Mouse (Mus musculus) left cerebral cortex, adult 2 months (tissue): ENCODE data around the gene Tet3. TPM values are rescaled to one million over a fixed set of nuclear protein-coding genes. Genes with fewer than 3 reads are reported as not detected.

Experiments
- DNase-seq, 2 experiments: peaks; one replicate each; pipeline ENCODE4 v3.0.0; 2021 to 2022; ENCODE audit warnings: low spot score in 2 of 2, mixed read lengths in 1 of 2; ENCODE audit errors: extremely low spot score in 1 of 2
- H3K27ac ChIP-seq: fragments of 200-600 bp; 2 replicates; pipeline ENCODE4 v1.8.1; 2022
- H3K4me3 ChIP-seq: fragments of 200-600 bp; 2 replicates; pipeline ENCODE4 v1.8.1; 2022
- CTCF ChIP-seq: fragments of 200-600 bp; IDR thresholded peaks from 2 replicates; pipeline ENCODE4 v1.8.1; 2022; ENCODE audit warnings: antibody characterized with exemption, mild to moderate bottlenecking, moderate library complexity
- intact Hi-C: fragments of 180-260 bp; cut with DNase I; formaldehyde crosslinking; loops from one replicate; pipeline ENCODE4 v1.15.1; 2025
- total RNA-seq, 2 experiments: library from RNA; stranded (reverse); gene quantifications; 2 replicates each; pipeline ENCODE4 v1.2.3; 2021

Tet3 gene
- total RNA-seq, 2 experiments from 2014 or later: 74.6 to 90.0 TPM

DNA sequence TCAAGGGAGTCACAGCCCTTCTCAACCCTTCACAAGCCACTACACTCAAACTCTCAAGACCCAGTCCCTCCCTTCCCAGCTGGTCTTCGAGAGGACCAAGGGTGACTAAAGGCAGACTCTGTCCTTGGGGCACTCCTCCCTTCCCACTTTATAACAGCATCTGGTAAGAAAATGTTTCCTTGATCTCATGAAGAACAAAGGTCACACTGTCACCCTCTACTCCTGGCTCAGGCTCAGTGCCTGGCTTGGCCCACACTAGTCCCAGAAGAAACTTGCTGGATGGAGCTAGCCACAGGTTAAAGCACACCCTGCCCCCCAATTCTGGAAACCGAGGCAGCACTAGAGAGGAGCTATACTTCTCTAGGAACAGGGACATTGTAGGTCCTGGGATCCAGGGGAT, 13.1 kb downstream of the Tet3 start:
- DNase-seq: no peak
- intact Hi-C loops: no loop called here
- Histone ChIP-seq H3K4me3 (no peak overlapping the region), H3K27ac (no peak overlapping the region)
- no peak for TF ChIP-seq CTCF

DNA sequence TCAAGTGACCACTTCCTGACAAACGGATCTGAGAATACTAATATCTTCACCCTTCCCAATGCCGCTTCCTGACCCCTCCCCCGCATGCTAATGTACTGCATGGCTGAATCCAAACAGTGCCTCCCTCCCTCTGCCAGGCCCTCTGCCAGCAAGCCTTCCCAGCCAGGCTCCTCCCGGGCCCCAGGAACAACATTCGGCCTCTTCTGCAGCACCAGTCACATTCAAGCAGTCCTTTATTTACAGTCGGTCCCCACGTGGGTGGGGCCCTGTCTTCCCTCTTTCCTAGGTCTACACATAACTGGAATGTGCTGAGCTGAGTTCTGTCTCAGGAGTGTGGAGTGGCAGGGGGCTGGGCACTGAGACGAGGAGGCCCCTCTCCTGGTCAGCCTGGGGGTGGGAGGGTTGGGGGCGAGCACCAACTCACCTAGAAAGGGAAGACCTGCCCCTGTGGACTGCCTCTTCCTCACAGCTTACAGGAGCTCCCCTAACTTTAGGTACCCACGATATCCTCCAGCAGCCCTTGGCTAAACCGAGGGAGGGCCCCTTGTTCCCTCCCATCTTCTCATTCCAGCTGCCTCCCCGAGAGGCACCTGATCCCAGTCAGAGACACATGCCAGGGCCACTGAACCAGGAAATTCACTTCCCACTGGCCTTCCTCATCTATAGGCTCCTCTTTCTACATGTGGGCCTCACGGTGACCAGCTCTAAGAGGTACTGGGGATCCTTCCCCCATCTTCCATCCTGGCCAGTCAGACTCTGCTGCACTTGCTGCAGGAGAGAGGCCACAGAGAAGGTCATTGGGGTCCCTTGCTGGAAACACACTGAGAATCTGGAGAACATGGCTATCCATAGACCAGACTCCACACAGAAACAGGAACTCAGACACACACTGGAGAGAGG, 15.2 kb downstream of the Tet3 start:
- intact Hi-C loops: no loop called here
- Histone ChIP-seq H3K27ac (peak overlapping the region; percentile 97), H3K4me3 (no peak overlapping the region)
- TF ChIP-seq CTCF: no peak
- DNase-seq: peak; percentile 54 to 65

DNA sequence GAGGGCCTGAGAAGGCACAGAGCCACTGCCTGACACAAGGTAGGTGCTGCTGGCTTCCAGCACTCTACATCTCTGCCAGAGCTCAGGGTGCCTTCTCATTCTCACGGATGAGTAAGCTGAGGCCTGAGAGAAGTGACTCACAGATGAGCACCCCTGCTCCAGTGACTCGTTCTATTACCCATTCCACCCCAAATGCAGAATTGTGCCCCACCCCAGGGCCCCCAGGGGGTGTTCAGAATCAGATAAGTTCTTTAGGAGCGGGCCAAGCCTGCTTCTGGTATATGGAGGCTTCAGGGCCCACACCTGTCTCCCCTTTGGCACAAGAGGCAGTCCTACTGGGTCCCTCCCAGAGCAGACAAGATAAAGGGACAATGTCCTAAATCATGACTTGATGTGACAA, 16.2 kb downstream of the Tet3 start:
- peak overlapping the region; percentile 94 for H3K4me3 ChIP-seq
- TF ChIP-seq CTCF: no peak
- DNase-seq: peak in 1 of 2 experiments; percentile 40
- intact Hi-C loops: no loop called here
- H3K27ac ChIP-seq: peak overlapping the region; percentile 97

DNA sequence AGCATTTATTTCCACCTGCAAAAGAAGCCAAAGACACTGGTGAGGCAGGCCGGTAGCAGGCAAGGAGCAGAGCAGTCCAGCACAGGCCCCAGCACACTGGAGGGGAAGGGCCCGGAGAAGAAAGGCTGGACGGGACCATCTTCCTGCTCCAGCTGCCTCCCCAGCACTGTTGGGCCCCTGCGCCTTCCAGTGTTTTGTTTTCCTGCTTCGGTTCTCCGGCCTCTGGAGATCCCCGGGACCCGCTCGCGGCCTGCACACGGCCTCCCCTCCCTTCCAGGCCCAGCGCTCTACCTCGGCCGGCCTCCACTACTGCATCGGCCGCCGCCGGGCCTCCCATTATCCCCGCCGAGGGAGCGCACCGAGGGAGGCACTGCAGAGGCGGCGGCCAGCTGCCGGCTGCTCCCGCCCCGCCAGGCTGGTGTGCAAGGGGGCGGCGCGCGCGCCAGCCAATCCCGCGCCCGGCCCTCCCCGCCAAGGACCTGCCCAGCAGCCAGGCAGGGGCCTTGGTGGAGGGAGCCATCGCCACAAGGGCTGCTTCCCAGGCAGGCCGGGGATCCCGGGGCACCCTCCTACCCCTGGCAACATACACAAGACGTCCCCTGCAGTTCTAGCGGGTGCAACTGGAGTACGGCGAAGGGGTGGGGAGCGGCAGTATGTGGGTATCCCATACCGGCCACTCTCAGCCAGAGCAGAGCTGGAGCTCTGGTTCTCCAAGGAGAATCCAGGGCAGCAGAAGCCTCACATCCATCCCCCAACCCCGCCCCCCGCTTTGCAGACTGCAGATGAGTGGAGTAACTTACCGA, 17.4 kb downstream of the Tet3 start:
- peak overlapping the region; percentile 94 for H3K4me3 ChIP-seq
- TF ChIP-seq CTCF: no peak; the same call in 1 of the 2 replicates
- peak overlapping the region; percentile 97 for H3K27ac ChIP-seq
- DNase-seq: peak; percentile 90 to 91
- intact Hi-C loops: loop anchor here (1.0 kb wide), 1 partner anchor 101 kb away; no protein-coding TSS in a partner anchor

DNA sequence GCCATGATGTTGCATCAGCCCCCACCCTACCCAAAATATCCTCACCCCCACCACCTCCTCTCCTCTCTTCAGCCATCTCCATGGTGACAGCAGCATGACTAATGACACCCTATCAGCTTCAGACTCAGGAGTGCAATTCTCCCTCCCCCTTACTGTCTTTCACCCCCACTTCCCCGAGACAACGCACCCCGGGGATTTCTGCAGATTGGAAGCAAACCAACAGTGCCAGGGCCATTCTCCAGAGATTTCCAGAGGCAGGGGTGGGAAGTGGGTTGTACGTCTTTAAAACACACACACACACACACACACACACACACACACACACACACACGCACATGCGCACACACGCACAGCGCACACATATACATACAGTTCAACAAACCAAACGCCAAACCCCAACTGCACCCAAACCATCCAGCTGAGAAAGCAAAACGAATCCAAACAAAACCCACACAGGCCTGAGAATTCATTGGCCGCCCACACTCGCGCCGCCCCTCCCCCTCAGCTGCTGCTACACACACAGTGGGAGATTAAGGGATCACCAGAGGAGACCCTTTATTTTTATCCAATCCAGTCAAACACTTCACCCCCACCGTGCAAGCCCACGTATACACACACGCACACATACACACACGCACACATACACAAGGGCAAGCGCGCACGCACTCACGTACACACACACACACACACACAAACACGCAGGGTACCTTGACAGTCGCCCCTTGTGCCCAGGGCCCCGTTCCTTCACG, 18.2 kb downstream of the Tet3 start:
- peak; percentile 75 to 79 for DNase-seq
- intact Hi-C loops: loop anchor here (1.0 kb wide), 3 partner anchors 59 to 102 kb away; partner anchors contain the start of gene Dguok
- Histone ChIP-seq H3K27ac (peak overlapping the region; percentile 97), H3K4me3 (peak overlapping the region; percentile 94)
- no peak for TF ChIP-seq CTCF

DNA sequence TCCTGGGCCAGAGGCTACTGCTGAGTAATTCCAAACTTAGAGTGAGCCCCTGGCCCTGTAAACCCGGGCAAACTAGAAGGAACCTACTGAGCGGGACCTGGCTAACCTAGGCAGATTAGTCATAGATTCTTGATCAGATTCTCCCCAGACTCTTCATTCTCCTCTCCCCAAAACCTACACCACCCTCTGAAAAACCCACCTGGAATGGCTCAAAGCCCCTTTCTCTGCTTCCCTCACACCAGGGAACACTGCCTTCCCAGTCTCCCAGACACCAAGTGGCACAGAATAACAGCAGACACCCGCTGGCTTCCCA, 18.7 kb downstream of the Tet3 start:
- intact Hi-C loops: loop anchor here (1.0 kb wide), 2 partner anchors 59 to 66 kb away; partner anchors contain the start of gene Dguok
- H3K27ac ChIP-seq: peak overlapping the region; percentile 93
- TF ChIP-seq CTCF: no peak
- DNase-seq: no peak
- peak overlapping the region; percentile 94 for H3K4me3 ChIP-seq

DNA sequence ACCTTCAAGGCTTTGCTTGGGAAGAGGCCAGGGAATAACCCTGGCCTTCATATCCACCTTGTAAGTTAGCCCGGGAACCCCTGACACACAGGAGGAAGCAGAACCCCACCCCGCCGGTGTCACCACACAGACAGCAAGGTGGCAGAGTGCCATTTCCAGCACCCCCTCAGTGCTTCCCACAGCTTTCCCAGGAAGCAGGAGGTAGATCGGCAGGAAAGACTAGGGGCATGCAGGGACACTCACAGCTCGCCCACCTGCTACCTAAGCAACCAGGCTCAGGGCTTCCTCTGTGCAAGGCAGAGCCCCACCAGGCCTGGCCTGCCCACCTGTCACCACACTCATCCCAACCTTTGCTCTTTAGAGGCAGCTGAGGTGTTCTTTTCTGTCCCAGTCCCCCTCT, 19.1 kb downstream of the Tet3 start:
- DNase-seq: peak; percentile 44 to 48
- intact Hi-C loops: loop anchor here (1.0 to 2.0 kb wide), 3 partner anchors 27 to 67 kb away; partner anchors contain the start of gene Dguok
- no peak for TF ChIP-seq CTCF
- Histone ChIP-seq H3K4me3 (peak overlapping the region; percentile 94), H3K27ac (peak overlapping the region; percentile 93)

DNA sequence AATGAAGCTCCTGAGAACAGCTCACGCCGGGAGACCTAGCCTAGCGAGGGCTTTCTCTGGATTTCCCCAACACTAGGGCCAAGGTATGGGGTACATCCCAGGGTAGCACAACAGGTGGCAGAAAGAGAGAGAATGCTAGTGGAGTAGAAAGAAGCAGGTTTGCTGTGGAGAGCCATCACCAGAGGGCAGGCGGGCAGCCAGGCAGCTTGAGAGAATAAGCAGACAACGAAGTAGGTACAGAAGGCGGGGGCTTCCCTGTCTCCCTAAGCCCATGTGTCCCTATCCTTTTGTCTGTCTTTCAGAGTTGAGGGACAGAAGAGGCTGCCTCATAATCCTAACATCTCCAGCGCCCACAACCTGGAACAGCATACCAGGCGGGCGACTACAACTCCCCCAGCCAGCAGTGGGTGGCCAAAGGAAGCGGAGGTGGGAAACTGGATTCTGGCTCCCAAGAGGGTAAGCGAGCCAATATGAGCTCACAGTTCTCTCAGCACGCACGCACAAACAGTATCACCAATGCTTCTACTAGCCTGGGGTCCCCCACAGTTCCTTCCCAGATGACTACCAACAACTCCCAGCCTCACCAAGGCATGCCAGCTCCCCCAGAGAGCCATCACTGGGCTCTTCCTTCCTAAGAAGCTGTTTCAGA, 19.6 kb downstream of the Tet3 start:
- no peak; the same call in 1 of the 2 replicates for TF ChIP-seq CTCF
- intact Hi-C loops: loop anchor here (2.0 kb wide), 1 partner anchor 26 kb away; no protein-coding TSS in a partner anchor
- peak; percentile 46 to 50 for DNase-seq

DNA sequence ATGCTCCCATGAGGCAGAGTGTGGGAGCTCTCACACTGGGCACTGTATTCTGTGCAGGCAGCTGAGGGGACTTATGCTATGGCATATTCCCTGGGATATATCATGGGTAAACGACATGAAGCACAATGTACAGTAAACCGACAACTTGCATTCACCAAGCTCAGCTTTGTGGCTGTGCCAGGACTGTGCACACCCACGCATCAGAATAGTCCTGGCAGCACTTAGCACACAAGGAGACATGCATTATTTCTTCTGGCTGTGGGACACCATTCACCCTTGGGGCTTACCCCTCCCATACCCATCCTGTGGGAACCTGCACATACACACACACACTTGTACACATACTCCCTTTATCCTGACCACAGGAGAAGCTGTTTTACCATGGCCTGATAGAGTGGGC, 20.3 kb downstream of the Tet3 start:
- no peak for DNase-seq
- Histone ChIP-seq H3K4me3 (peak overlapping the region; percentile 94), H3K27ac (no peak overlapping the region)
- intact Hi-C loops: loop anchor here (1.0 to 2.0 kb wide), 2 partner anchors 26 to 82 kb away; no protein-coding TSS in a partner anchor
- no peak for TF ChIP-seq CTCF

More for the DNA sequence above, 19.6 kb downstream of the Tet3 start:
- Histone ChIP-seq H3K27ac (peak overlapping the region; percentile 93), H3K4me3 (peak overlapping the region; percentile 94)

DNA sequence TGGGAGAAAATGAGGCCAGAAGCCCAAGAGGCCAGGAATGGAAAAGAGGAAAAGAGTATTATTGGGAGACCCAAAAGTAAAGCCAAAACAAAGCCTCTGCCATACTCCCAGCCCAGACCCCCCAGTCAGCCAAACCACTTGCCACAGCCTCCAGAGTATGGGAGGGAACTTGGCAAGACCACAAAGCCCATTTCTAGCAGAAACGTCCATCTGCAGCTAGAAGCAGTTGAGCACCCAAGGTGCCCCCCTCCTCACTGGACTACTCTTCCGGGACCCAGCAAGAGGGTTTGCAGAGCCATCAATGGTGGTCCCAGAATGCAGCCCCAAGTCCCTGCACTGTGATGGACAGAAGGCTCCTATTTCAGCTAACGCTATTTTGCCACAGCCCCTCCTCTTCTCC, 21.1 kb downstream of the Tet3 start:
- intact Hi-C loops: loop anchor here (1.0 to 2.0 kb wide), 2 partner anchors 25 to 82 kb away; no protein-coding TSS in a partner anchor
- Histone ChIP-seq H3K4me3 (peak overlapping the region; percentile 94), H3K27ac (no peak overlapping the region)
- no peak for TF ChIP-seq CTCF
- no peak for DNase-seq

DNA sequence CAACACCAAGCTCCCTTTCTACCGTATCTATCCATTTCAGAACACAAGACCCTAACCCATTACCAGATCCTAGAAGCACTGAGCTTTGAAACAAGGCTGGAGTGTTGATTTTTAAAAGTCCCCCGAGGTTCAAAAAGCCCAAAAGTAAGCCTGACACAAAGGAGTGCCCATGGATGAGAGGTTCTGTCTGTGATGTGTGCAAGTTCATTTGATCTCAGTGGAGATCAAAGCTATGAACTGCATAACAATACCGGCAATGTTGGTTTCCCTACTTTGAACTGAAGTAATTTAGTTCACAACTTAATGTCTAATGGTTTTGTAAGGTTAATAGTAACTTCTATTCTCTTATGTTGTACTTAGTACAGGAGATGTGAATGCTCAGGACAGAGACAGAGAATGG, 21.7 kb downstream of the Tet3 start:
- intact Hi-C loops: no loop called here
- Histone ChIP-seq H3K27ac (no peak overlapping the region), H3K4me3 (no peak overlapping the region)
- no peak for DNase-seq
- no peak for TF ChIP-seq CTCF
